Mouse (Mus musculus) heart, postnatal 25 days (tissue): ENCODE data around the gene Vmn1r200. TPM values are rescaled to one million over a fixed set of nuclear protein-coding genes. Genes with fewer than 3 reads are reported as not detected.
"Not testable (repeated sequence)": the region's sequence is repeated elsewhere in the genome, so short reads cannot be mapped to it uniquely, and the experiment has no call there.

Experiments
- DNase-seq: peaks from one replicate; pipeline ENCODE4 v3.0.0; 2022; ENCODE audit warnings: low spot score
- intact Hi-C: fragments of 180-260 bp; cut with DNase I; formaldehyde crosslinking; loops from one replicate; pipeline ENCODE4 v1.15.1; 2025
- total RNA-seq, 2 experiments: library from RNA; stranded (reverse); gene quantifications; 2 replicates each; pipeline ENCODE4 v1.2.3; 2021

Vmn1r200 gene
- total RNA-seq, result not detected

DNA sequence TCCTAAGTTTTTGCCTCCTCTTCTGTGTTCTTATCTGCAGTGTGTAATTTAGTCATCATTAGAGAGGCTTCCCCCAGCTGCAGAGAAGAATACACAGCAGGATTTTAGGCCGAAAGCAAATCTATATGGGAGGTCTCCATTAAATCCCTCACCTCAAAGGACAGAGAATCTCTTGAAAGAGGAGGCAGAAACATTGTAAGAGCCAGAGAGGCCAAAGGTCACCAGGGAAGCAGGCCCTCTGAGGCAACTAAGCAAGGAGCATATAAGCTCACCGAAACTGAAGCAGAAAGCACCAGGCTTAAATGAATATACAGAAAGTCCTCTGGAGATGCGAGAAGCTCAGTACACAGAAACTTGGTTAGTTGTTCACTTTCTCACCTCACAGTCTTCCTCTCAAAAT is at the start of gene Vmn1r200:
Gene Vmn1r200 (plus strand): TSS at position 301 of the 400 bp plus-strand sequence.
- intact Hi-C loops, result no loop called here
- DNase-seq, result no peak

DNA sequence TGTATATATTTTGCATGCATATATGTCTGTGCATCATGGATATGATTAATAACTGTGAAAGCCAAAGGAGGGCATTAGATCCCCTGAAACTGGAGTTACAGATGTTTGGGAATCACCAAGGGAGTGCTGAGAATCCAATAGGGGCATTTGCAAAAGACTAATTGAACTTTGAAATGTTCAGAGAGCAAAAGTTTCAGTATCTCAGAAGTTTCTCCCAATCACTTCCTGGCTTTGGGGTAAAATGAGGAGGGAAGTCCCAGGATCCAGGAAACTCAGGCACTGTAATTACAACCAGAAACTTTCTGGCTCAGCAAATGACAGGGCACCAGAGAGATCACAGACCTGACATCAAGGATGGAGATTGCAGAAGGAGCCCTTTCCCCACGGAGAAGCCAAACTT is 40.1 kb upstream of the Vmn1r200 start, which contains the start of gene Vmn1r198:
Gene Vmn1r198 (plus strand): TSS at position 301 of the 400 bp plus-strand sequence.
- intact Hi-C loops, result no loop called here
- DNase-seq, result no peak

DNA sequence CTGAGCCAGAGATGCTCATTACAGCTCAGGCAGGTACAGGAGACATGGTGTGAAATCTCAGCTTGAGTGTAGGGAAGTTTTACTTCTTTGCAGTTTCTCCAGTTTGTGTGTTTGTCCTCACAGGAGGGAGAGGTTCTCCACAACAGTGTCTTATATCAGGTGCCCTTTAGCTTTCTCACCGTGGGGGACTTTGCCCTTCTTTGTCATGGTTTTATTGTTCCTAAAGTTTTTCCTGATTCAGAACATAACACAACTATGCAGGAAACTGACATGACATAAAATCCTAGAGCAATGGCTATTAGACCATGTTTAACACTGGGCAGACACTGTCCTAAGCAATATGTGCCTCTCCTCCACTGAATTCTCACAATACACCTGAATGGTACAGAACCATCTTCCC is 39.4 kb upstream of the Vmn1r200 start:
- intact Hi-C loops, result no loop called here
- no peak for DNase-seq

DNA sequence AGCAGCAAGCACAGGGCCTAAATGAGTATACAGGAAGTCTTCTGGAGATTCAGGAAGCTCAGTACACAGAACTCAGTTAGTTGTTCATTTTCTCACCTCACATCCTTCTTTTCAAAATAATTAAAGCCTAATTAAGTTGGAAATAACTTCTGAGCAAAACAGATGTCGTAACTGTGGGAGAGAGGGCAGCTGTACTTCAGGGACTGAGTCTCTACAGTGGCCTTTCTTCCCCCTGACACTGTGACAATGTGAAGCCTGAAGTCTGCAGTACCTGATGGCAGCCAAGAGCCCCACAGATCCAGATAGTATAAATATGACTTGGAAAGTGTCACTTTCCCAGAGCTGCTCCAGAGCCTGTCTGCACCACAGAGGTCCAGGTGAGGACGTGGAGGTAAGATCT is 10.7 kb upstream of the Vmn1r200 start, which contains the start of gene Vmn1r199:
Gene Vmn1r199 (plus strand): TSS at position 301 of the 400 bp plus-strand sequence.
- intact Hi-C loops, result no loop called here
- DNase-seq, result no peak

DNA sequence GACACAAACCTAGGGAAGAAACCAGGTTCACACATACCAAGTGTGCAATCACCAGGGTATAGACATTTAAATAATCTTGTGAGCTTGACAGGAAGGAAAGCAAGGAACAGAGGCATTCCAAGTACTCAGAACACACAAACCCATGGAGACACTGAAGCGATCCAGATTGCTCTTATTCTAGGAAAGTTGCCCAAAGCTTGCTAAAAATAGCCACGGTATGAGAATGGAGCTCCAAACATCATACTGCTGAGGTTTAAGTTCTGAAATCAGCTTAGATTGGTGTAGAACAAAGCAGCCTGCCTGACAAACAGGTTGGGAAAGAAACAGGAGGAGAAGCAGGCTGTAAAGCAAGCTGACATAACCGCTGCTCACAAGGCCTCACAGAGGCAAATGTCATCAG is 9.0 kb upstream of the Vmn1r200 start:
- DNase-seq, intact Hi-C loops: not testable (repeated sequence)

DNA sequence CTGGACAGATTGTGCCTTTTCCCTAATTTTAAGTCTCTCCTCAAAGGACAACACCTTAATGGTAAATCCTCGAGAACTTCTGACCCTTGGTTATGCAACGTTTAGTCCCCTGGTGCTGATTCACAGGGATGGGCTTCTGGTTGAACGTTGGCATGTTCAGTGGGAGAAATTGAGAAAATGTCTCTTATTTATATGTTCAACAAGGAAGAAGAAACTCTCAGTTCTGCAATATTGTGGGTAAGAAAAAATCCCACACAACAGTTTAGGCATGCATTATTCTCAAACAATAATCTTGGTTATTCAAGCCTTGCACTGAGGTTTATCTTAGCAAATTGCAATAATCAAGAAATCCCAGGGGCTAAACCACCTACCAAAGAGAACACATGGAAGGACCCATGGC is 6.8 kb upstream of the Vmn1r200 start:
- intact Hi-C loops, result no loop called here

DNA sequence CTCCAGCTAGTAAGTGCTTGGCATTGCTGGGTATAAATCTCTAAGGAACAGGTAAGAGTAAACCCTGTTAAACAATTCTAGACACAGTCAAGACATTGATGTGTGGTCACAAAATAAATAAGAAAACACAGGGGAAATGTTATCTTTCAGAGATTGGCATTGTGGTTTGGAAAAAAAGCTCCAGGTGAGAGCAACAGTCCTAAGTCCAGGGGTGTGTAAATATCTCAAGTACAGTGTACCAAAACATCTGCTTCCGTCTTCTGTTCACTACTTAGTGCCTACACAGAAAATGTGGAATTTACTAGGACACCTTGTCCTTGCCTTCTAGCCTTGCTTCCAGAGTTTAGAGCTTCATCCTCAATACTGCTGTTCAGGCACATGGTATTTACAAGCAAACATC is 3.1 kb upstream of the Vmn1r200 start:
- intact Hi-C loops, result no loop called here
- DNase-seq, result no peak

More for the DNA sequence above, 6.8 kb upstream of the Vmn1r200 start:
- no peak for DNase-seq

DNA sequence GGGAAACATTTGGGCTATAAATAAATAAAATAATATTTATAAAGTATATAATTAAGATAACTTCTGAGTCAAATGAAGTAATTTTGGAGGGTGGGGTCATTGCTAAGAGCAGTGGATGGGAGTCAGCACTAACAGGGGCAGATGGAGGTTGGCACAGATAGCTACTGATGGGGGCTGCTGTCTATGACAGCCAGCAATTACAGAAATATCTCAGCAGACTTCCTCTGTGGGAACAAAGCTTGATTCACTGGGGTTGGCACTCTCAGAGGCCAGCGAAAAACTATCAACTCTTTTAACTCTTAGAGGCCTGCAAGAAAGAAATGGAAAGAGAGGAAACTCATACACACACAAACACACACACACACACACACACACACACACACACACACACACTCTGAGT is 12.8 kb downstream of the Vmn1r200 start:
- intact Hi-C loops, result no loop called here
- DNase-seq, result no peak

Other genes starting within 250 kb of the Vmn1r200 start
- not detected for gene Vmn1r191, start 206.4 kb upstream of the Vmn1r200 start, total RNA-seq
- gene Vmn1r192, start 199.2 kb upstream of the Vmn1r200 start, total RNA-seq, result not detected
- gene Vmn1r193, start 167.2 kb upstream of the Vmn1r200 start, total RNA-seq, result not detected
- not detected for gene Vmn1r194, start 146.2 kb upstream of the Vmn1r200 start, total RNA-seq
- gene Vmn1r195, start 119.9 kb upstream of the Vmn1r200 start, total RNA-seq, result not detected
- not detected for gene Vmn1r196, start 100.5 kb upstream of the Vmn1r200 start, total RNA-seq
- not detected for gene Vmn1r197, start 65.8 kb upstream of the Vmn1r200 start, total RNA-seq
- gene Vmn1r198, start 40.0 kb upstream of the Vmn1r200 start, total RNA-seq, result not detected
- not detected for gene Vmn1r199, start 10.6 kb upstream of the Vmn1r200 start, total RNA-seq
- not detected for gene Vmn1r201, start 81.5 kb downstream of the Vmn1r200 start, total RNA-seq
- gene Vmn1r202, start 115.0 kb downstream of the Vmn1r200 start, total RNA-seq, result not detected
- not detected for gene Vmn1r203, start 127.7 kb downstream of the Vmn1r200 start, total RNA-seq
- not detected for gene Vmn1r204, start 162.8 kb downstream of the Vmn1r200 start, total RNA-seq
- gene Vmn1r205, start 202.6 kb downstream of the Vmn1r200 start, total RNA-seq, result not detected
- gene Vmn1r206, start 233.9 kb downstream of the Vmn1r200 start, total RNA-seq, result not detected